Mouse (Mus musculus): ENCODE measurements at regions not wholly inside any gene's neighbourhood (a gene's known extent, or its start where the extent isn't known, plus 50 kb on each side); places are given as distances from the start of the nearest gene placed in this dataset.

DNA sequence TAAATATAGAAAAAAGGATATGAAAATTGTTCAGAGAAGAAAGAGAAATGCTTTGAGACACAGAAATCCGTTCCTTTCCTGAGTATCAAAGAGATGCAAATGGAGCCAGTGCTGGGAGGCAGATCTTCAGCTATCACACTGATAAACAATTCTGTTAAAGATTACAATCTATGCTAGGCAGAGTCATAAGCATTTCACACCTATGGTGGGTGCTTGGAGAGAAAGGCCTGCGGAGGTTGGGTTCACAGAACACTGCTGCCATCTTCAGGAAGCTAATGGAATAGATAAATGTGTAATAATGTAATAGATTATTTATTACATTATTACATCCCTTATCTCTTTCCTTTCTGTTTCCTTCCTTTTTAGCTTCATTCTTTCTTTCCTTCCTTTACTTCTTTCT, 73.1 kb upstream of the Pbdc1 start:
- ATAC-seq (ENCODE audit: low FRiP score, low read depth) (no peak), DNase-seq (ENCODE audit: low spot score) (peak; percentile 8)
- Histone ChIP-seq H3K4me1 (ENCODE audit: control insufficient read depth, insufficient read depth, low read length) (no peaks in the 10 kb centered on the region), H3K4me2 (replicated peaks; ENCODE audit: low read depth, low read length, severe bottlenecking) (no peak overlapping the region), H3K4me3 (replicated peaks; ENCODE audit: low read length) (no peak overlapping the region), H3K36me3 (ENCODE audit: control insufficient read depth, insufficient read depth, low read length) (no peaks in the 10 kb centered on the region), H3K9ac (ENCODE audit: low read depth, low read length, severe bottlenecking) (no peak overlapping the region), H3K27ac (replicated peaks; ENCODE audit: low read depth, low read length) (no peak overlapping the region), H3K9me3 (ENCODE audit: control insufficient read depth, low read length) (no peaks in the 10 kb centered on the region), H3K27me3 (ENCODE audit: control insufficient read depth, insufficient read depth, low read length) (no peaks in the 10 kb centered on the region)
- 2% methylated on average over 2 of the region's 2 CpGs for WGBS
- TF ChIP-seq POLR2A (IDR thresholded peaks at IDR 0.05; ENCODE audit: borderline replicate concordance, extremely low read depth, insufficient read depth, insufficient read length), result no peak

All from limb, embryonic 14.5 days (tissue).